Comparison of ENCODE assay signal across 9 mouse cellular contexts in genomic region chr6:84585686-84586300, GRCm38 (mm10). TPM values are rescaled to one million over a fixed set of nuclear protein-coding genes. Genes with fewer than 3 reads are reported as not detected.
A peak's percentile ranks its signal among the peaks of the same experiment; 100 is the strongest.
DNase-seq lines count a peak whose midpoint lies in the region; ATAC-seq and TF ChIP-seq lines count a peak whose summit lies in the region.
"Had no signal": no experiment of that assay in that cellular context is flagged by ENCODE, and none has a peak within 500 bp of the region (broad histone marks: within the 10 kb centered on the region; RNA-seq: fewer than 3 reads in every experiment).

No protein-coding gene starts in this region.

- H3K9ac ChIP-seq in forebrain, embryonic 15.5 days (replicated peaks), result no peak overlapping the region
- no peak overlapping the region for H3K9ac ChIP-seq in intestine, postnatal 0 days (ENCODE audit: low read depth, low read length)

- no peaks in the 10 kb centered on the region for H3K36me3 ChIP-seq in forebrain, embryonic 15.5 days
- H3K36me3 ChIP-seq in intestine, postnatal 0 days (ENCODE audit: control insufficient read depth, insufficient read depth), result no peaks in the 10 kb centered on the region

- no peak for TF ChIP-seq CTCF in intestine, postnatal 0 days (IDR thresholded peaks at IDR 0.05; ENCODE audit: low read depth)

- peak overlapping the region; percentile 36 for H3K4me3 ChIP-seq in forebrain, embryonic 15.5 days
- peak overlapping the region; percentile 51 for H3K4me3 ChIP-seq in intestine, postnatal 0 days (ENCODE audit: low read depth, low read length)

- under 1% methylated on average over 37 of the region's 37 CpGs for WGBS in forebrain, embryonic 15.5 days
- 2% methylated on average over 37 of the region's 37 CpGs for WGBS in intestine, postnatal 0 days

- H3K4me2 ChIP-seq in forebrain, embryonic 15.5 days (replicated peaks), result peak overlapping the region; percentile 48
- peak overlapping the region; percentile 67 for H3K4me2 ChIP-seq in intestine, postnatal 0 days (replicated peaks; ENCODE audit: low read depth)

- no peak overlapping the region for H3K27ac ChIP-seq in forebrain, embryonic 15.5 days (replicated peaks)
- no peak overlapping the region for H3K27ac ChIP-seq in intestine, postnatal 0 days (ENCODE audit: low read depth, low read length)

- H3K4me1 ChIP-seq in forebrain, embryonic 15.5 days, result peaks cover 73% of the 10 kb centered on the region
- peaks cover 18% of the 10 kb centered on the region for H3K4me1 ChIP-seq in intestine, postnatal 0 days (replicated peaks; ENCODE audit: control insufficient read depth, insufficient read depth, low read length)

- peaks cover 96% of the 10 kb centered on the region for H3K27me3 ChIP-seq in forebrain, embryonic 15.5 days
- peaks cover 89% of the 10 kb centered on the region for H3K27me3 ChIP-seq in intestine, postnatal 0 days (replicated peaks; ENCODE audit: control insufficient read depth, insufficient read depth, low read length)

- no peaks in the 10 kb centered on the region for H3K9me3 ChIP-seq in forebrain, embryonic 15.5 days
- H3K9me3 ChIP-seq in intestine, postnatal 0 days (ENCODE audit: control insufficient read depth), result no peaks in the 10 kb centered on the region

- ATAC-seq in forebrain, embryonic 15.5 days (replicated peaks), result no peak
- no peak for ATAC-seq in intestine, postnatal 0 days

- peak; percentile 22 for DNase-seq in kidney, adult 9 months
- no peak for DNase-seq in kidney, adult 11 months
- peak; percentile 63 for DNase-seq in neural tube, embryonic 10.5 days (ENCODE audit: extremely low spot score, low spot score)
- no peak for DNase-seq in adrenal gland, adult 2 months
- no peak for DNase-seq in right cerebral cortex, postnatal 25 days
- DNase-seq in layer of hippocampus, adult 8-10 months (ENCODE audit: low spot score in 2 of 2), result no peak

RNA-seq across cellular contexts. Expression of gene Cyp26b1, which starts 7.9 kb away (rescaled TPM):
- polyA plus RNA-seq in forebrain, embryonic 15.5 days (2015; fragmentation: Nextera tagmentation; extraction: Ambion mirVana), result 2.9 and 5.1 TPM in 2 replicates
- polyA plus RNA-seq in intestine, postnatal 0 days (2015; fragmentation: Nextera tagmentation; extraction: Ambion mirVana), result 0.46 and 0.50 TPM in 2 replicates
- 10 to 100 TPM; 25.6 to 28.6 TPM for total RNA-seq in adrenal gland, adult 2 months (2021)
- polyA plus RNA-seq in adrenal gland, adult 2 months (2012; rRNA removed), result 1.2 and 6.4 TPM in 2 replicates
- 10 to 100 TPM in 2 of 4 experiments, 1 to 10 TPM in 2; 8.4 to 10.5 (median 9.3) TPM for total RNA-seq in layer of hippocampus, adult 8-10 months (2022)
- total RNA-seq: CH12.LX had no signal

Comparison
In these comparisons a context has a peak if more than half of its experiments do, and no peak if none do; other contexts are left out.
1. DNase-seq: peak in kidney, adult 9 months (single experiment) and neural tube, embryonic 10.5 days (single experiment); none in kidney, adult 11 months (single experiment), adrenal gland, adult 2 months (single experiment), right cerebral cortex, postnatal 25 days (single experiment) and layer of hippocampus, adult 8-10 months (0 of 2).